Mouse (Mus musculus): ENCODE measurements at regions not wholly inside any gene's neighbourhood (a gene's known extent, or its start where the extent isn't known, plus 50 kb on each side); places are given as distances from the start of the nearest gene placed in this dataset.

DNA sequence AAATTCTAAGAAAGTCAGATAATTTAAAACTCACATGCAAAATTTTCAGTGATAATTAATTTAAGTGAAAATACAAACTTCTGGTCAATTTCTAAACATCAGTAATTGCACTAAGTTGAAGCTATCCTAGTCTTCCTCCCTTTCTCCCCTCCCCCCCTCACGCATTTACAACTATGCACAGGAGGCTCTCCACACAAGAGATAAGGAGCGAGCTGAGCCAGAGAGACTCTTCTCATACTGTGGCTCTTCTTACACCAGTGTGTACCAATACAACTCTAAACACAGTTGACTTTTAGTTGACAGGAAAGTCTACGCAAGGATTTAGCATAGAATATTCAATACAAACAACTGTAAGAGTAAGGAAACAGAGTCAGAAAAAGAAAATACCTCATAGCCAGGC is 57.1 kb upstream of the Cerkl start:
- no peak for TF ChIP-seq POLR2A (IDR thresholded peaks at IDR 0.05; ENCODE audit: control insufficient read depth, low read depth, low read length)
- no peak for TF ChIP-seq CTCF (IDR thresholded peaks at IDR 0.05; ENCODE audit: control insufficient read depth, insufficient read depth, insufficient replicate concordance, low read depth, low read length)

Measured in testis, adult 2 months (tissue).